Mouse (Mus musculus) ES-Bruce4 (cell line): ENCODE measurements at regions not wholly inside any gene's neighbourhood (a gene's known extent, or its start where the extent isn't known, plus 50 kb on each side); places are given as distances from the start of the nearest gene placed in this dataset.

Source experiments
- H3K27ac ChIP-seq: 2 replicates; pipeline ENCODE4 v1.5.1; 2012; ENCODE audit warnings: low read length, inconsistent platforms; ENCODE audit not compliant: insufficient read depth
- H3K27me3 ChIP-seq: 2 replicates; pipeline ENCODE4 v1.6.1; 2012; ENCODE audit warnings: mild to moderate bottlenecking, low read length, inconsistent platforms; ENCODE audit not compliant: control insufficient read depth, poor library complexity, insufficient read depth, severe bottlenecking
- H3K36me3 ChIP-seq: 2 replicates; pipeline ENCODE4 v1.6.1; 2012; ENCODE audit warnings: inconsistent platforms, mild to moderate bottlenecking, low read length, moderate library complexity; ENCODE audit not compliant: control insufficient read depth, poor library complexity, insufficient read depth, severe bottlenecking
- H3K4me1 ChIP-seq: one replicate; pipeline ENCODE4 v1.8.1; 2011; ENCODE audit warnings: low read length; ENCODE audit not compliant: control insufficient read depth, insufficient read depth
- H3K4me3 ChIP-seq: 2 replicates; pipeline ENCODE4 v1.5.1; 2011; ENCODE audit warnings: low read depth, mild to moderate bottlenecking, low read length
- H3K9ac ChIP-seq: 2 replicates; pipeline ENCODE4 v1.6.1; 2012; ENCODE audit warnings: low read depth, mild to moderate bottlenecking, inconsistent platforms; ENCODE audit not compliant: poor library complexity, severe bottlenecking
- H3K9me3 ChIP-seq: replicated peaks from 2 replicates; pipeline ENCODE4 v1.6.1; 2012; ENCODE audit warnings: mild to moderate bottlenecking, low read length, inconsistent platforms; ENCODE audit not compliant: control insufficient read depth, poor library complexity, insufficient read depth, severe bottlenecking
- CTCF ChIP-seq: IDR thresholded peaks from one replicate; pipeline ENCODE4 v1.8.1; 2011; ENCODE audit warnings: low read depth, low read length
- EP300 ChIP-seq: IDR thresholded peaks from 2 replicates; pipeline ENCODE4 v1.6.1; 2011; ENCODE audit warnings: low read depth, low read length; ENCODE audit not compliant: insufficient read depth
- POLR2A ChIP-seq: IDR thresholded peaks from one replicate; pipeline ENCODE4 v1.8.1; 2011; ENCODE audit warnings: low read length; ENCODE audit not compliant: insufficient read depth

DNA sequence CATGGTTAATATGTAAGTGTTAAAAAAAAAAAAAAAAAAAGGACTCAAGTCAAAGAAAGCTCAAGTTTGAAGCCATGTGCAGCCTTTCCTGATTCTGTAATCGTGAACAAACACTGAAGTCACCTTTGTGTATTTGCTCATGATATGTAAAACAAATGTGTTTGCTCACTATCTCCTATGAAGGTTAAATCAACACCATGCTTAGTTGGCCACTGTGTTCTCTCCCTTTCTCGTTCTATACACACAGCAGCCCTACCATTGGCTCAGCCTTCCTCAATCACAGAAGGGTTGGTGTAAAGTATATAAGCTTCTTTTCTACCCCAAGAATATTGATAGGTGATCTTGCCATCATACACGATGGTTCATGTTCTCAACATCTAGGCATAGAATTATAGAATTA lies 409.7 kb upstream of the Atp2b1 start:
- Histone ChIP-seq H3K9ac (no peak overlapping the region), H3K4me3 (no peak overlapping the region), H3K36me3 (no peaks in the 10 kb centered on the region), H3K27me3 (no peaks in the 10 kb centered on the region), H3K4me1 (no peaks in the 10 kb centered on the region), H3K9me3 (no peaks in the 10 kb centered on the region), H3K27ac (no peak overlapping the region)
- TF ChIP-seq POLR2A (no peak), CTCF (no peak), EP300 (no peak)

DNA sequence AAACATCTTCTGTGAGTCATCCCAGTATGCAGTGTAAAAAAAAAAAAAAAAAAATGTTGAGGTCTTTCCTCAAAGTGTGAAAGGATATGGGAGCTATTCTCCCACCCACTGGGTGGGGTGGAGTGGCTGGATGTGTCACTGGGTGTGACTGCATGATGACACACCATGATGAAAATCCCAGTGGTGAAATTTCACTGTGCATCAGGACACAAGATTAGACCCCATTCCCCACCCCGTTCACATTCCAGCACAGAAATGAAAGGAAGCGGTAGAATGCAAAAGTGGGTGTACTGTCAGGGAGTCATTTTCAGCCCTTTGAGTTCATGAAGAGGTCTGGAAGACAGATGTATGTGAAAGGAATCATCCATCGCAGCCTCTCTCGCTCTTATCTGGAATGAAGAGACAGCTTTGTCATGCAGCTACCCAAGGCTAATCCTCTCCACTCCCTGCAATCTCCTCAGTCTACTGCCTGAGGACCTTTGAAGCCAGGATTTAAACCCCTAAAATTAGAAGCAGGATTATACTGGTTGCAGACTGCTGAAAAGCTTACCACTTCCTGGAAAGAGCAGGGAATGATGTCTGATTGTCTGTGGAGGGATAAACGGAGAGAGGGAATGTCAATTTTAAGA lies 405.6 kb upstream of the Atp2b1 start:
- no peaks in the 10 kb centered on the region for H3K9me3 ChIP-seq
- no peak overlapping the region for H3K9ac ChIP-seq
- H3K36me3 ChIP-seq = no peaks in the 10 kb centered on the region
- no peak overlapping the region for H3K4me3 ChIP-seq
- no peak for TF ChIP-seq CTCF
- TF ChIP-seq POLR2A = no peak
- no peak for TF ChIP-seq EP300
- H3K4me1 ChIP-seq = no peaks in the 10 kb centered on the region
- no peak overlapping the region for H3K27ac ChIP-seq
- no peaks in the 10 kb centered on the region for H3K27me3 ChIP-seq

DNA sequence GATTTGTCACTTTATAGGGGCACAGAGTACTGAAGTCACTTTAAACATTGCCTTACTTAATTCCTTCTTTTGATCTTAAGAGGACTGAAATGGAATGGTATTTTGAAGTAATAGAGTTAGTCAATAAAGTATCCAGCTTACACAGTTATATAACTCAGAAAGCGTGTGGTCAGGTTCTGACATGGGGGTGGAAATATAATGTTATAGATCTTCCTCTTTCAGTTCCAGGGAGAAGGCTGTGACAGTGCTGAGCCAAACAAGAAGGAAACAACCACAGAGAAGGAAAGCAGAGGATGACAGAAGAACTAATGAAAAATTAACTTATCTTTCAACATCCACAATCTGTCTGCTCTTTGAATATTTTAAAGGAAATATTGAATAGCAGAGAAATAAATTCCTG lies 399.4 kb upstream of the Atp2b1 start:
- Histone ChIP-seq H3K9me3 (no peaks in the 10 kb centered on the region), H3K4me3 (no peak overlapping the region), H3K36me3 (no peaks in the 10 kb centered on the region), H3K27me3 (no peaks in the 10 kb centered on the region), H3K9ac (no peak overlapping the region), H3K27ac (no peak overlapping the region), H3K4me1 (no peaks in the 10 kb centered on the region)
- TF ChIP-seq EP300 = no peak
- no peak for TF ChIP-seq POLR2A
- TF ChIP-seq CTCF = no peak

DNA sequence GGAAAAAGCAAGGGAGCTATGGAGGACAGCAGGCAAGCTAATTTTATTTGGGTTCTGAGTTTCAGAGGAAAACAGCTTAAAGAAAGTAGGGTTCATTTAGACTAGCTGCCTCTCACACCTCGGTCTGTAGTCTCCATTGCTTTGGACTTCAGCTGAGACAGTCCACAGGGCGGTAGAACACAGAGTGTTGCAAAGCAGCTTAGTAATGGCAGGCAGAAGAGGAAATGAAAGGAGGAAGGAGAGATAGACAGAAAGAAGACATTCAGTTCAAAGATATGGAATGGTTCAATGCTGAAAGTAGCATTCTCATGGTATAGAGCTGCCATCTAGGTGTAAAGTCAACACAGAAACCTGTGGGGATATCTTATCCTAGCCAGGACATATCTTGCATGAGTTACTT lies 396.6 kb upstream of the Atp2b1 start:
- H3K9me3 ChIP-seq = no peaks in the 10 kb centered on the region
- no peak overlapping the region for H3K27ac ChIP-seq
- no peak for TF ChIP-seq CTCF
- TF ChIP-seq EP300 = no peak
- H3K36me3 ChIP-seq = no peaks in the 10 kb centered on the region
- H3K4me3 ChIP-seq = no peak overlapping the region
- H3K4me1 ChIP-seq = no peaks in the 10 kb centered on the region
- no peaks in the 10 kb centered on the region for H3K27me3 ChIP-seq
- H3K9ac ChIP-seq = no peak overlapping the region

DNA sequence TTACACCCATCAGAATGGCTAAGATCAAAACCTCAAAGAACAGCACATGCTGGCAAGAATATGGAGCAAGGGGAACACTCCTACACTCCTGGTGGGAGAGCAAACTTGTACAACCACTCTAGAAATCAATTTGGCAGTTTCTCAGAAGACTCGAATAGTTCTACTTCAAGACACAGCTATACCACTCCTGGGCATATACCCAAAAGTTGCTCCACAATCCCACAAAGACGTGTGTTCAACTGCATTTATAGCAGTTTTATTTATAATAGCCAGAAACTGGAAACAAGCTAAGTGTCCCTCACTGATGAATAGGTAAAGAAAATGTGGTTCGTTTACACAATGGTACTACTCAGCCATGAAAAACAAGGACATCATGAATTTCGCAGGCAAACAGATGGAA lies 384.6 kb upstream of the Atp2b1 start:
- Histone ChIP-seq H3K4me1 (no peaks in the 10 kb centered on the region), H3K9ac (no peak overlapping the region), H3K27me3 (no peaks in the 10 kb centered on the region), H3K36me3 (no peaks in the 10 kb centered on the region), H3K27ac (no peak overlapping the region), H3K4me3 (no peak overlapping the region), H3K9me3 (no peaks in the 10 kb centered on the region)
- TF ChIP-seq POLR2A (no peak), CTCF (no peak), EP300 (no peak)

DNA sequence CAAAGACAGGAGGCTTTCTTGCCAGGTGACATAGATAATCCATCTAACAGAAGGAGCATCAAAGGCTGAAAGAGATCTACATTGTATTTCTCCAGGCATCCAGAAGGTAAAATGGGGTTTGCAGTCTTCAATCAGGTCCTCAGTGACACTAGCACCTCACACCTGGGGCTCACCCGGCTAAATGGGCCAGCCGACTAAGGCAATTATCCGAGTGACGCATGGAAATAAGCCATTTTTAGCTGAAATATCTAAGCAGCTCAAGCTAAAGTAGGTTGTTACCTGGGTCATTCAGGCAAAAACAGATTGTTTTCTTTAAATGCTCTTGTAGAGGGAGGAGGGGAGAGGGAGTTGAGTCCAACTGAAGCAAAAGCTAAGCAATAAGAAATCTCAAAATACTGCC lies 382.8 kb upstream of the Atp2b1 start:
- Histone ChIP-seq H3K4me1 (no peaks in the 10 kb centered on the region), H3K4me3 (no peak overlapping the region), H3K9ac (no peak overlapping the region), H3K9me3 (no peaks in the 10 kb centered on the region), H3K36me3 (no peaks in the 10 kb centered on the region), H3K27ac (no peak overlapping the region), H3K27me3 (no peaks in the 10 kb centered on the region)
- TF ChIP-seq EP300 = no peak

DNA sequence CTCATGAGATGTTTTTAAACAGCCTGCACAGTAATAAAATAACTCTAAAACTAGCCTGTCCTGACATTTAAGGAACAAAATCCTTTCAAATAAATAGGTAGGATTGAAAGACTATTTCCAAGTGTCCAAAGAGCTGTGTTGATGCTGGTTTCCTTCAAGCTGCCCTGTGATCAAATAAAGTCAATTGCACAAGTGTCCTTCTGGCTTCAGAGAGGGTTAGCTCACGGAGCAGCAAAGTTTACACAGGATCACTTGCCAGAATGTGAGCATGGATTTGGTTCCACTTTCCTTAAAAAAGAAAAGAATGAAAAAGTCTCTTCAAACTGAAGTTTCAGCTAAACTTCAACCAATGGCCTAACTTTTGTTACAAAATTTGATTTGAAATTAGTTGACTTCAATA lies 375.5 kb upstream of the Atp2b1 start:
- H3K9me3 ChIP-seq = no peaks in the 10 kb centered on the region
- H3K4me3 ChIP-seq = no peak overlapping the region
- no peak for TF ChIP-seq EP300
- TF ChIP-seq CTCF = no peak
- TF ChIP-seq POLR2A = no peak
- no peaks in the 10 kb centered on the region for H3K4me1 ChIP-seq
- H3K27ac ChIP-seq = no peak overlapping the region
- H3K9ac ChIP-seq = no peak overlapping the region
- no peaks in the 10 kb centered on the region for H3K36me3 ChIP-seq
- no peaks in the 10 kb centered on the region for H3K27me3 ChIP-seq
